Mouse (Mus musculus) cerebellum, adult 11-12 months (tissue): Measurements from ENCODE around the gene Mybphl.

Experiments
- DNase-seq: peaks from one replicate; pipeline ENCODE4 v3.0.0; 2022

Gene Mybphl

DNA sequence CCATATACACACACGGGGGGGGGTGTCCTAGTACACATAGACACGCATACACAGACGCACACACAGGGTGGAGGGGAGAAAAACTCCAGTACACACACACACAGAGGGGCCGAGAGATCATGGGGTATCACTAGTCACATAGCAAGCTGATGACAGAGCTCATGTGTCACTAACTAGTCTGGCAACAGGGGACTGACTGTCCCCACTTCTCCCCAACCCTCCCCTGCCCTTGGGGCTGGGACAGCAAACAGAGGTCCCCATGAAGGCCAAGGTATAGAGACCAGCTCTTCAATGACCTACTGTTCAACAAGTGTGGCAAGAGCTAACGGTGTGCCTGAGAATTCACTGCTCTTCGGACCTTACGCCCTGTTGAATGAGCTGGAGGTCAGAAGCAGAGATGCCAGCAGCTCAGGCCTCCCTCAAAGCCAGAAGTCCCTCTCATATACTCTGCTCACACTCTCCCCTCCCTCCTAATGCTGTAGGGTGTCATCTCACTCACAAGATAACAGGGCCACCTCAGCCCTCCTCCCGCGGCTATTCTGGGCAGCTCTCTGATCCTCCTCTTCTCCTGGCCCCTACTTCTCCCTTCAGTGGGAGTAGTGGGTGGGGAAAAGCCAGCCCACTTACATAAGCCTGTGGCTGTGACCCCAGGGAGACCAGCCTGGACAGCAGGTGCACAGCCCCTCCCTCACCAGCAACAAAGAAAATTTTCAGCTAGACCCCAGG lies at the start of gene Mybphl:
Gene Mybphl (plus strand): TSS at position 642 of the 726 bp plus-strand sequence.
- DNase-seq = no peak

- DNase-seq = no peak
These were observed 46.2 kb upstream of the Mybphl start for GRCm38 (mm10) chr3:108318517-108318916.

DNA sequence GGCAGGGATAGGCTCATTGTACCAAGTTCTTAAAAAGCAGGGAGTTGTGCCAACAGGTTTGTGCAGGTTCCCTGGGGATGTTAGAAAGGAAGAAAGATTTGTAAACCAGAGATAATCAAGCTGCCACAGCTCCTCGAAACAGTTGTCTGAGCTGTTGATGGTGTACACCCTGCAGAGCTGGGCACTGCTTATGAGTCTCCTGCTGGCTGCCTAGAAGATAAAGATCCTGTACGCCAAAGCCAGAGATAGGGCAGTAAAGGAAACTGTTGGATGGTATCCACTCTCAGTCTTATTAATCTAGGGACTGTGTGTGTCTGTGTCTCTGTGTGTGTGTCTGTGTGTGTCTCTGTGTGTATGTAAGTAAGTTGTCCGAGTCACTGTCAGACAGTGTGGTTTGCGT lies 43.0 kb upstream of the Mybphl start:
- DNase-seq = no peak

DNA sequence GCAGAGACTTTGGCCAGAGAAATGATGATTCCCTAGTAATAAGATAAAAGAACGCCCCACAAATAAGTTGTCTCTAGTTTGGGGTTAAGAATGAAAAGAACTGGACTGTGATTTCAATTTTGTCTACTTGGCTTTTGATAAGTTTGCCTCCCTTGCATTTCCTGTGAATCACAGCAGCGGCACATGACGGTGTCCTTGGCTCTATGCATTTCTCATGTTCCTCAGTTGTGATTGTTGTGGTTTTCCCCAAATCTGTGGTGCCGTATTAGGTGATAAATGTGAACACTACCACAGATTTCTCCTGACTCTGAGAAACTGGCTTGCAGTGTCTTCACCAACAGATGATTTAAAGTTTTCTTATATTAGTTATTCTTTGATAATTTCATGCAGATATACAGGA lies 42.6 kb upstream of the Mybphl start:
- no peak for DNase-seq

- no peak for DNase-seq
These were observed 41.7 kb upstream of the Mybphl start for GRCm38 (mm10) chr3:108322962-108323361.

- DNase-seq = no peak
These were observed 39.9 kb upstream of the Mybphl start for GRCm38 (mm10) chr3:108324837-108325236.

GRCm38 (mm10) chr3:108325521-108325920 lies 39.2 kb upstream of the Mybphl start:
- DNase-seq = no peak

- DNase-seq = no peak
These were observed 37.4 kb upstream of the Mybphl start for GRCm38 (mm10) chr3:108327275-108327674.

- no peak for DNase-seq
These were observed 36.8 kb upstream of the Mybphl start for GRCm38 (mm10) chr3:108327916-108328315.

- DNase-seq = peak; percentile 12
These were observed 36.3 kb upstream of the Mybphl start for GRCm38 (mm10) chr3:108328441-108328841.

GRCm38 (mm10) chr3:108330812-108331211 lies 33.9 kb upstream of the Mybphl start:
- DNase-seq = no peak

DNA sequence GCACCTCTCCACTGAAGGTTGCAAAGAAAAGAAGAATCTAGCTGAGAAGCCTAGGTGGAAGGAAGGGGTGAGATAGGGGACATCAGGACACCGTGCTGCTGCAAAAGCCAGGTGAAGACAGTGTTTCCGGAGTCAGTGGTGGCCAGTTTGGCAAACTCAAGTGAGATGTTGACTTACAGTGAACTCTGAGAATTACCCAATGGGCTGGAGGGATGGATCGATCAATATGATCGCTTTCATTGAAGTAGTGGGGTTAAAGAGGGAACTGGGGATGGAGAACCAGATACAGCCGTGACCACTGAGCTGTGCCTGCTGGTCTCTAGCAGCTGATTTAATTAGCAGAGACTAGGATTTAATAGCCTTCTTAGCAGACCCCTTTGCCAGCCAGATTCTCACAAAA lies 27.8 kb upstream of the Mybphl start:
- DNase-seq = no peak

GRCm38 (mm10) chr3:108341040-108341439 lies 23.7 kb upstream of the Mybphl start:
- no peak for DNase-seq

GRCm38 (mm10) chr3:108342185-108342584 lies 22.5 kb upstream of the Mybphl start:
- no peak for DNase-seq

DNA sequence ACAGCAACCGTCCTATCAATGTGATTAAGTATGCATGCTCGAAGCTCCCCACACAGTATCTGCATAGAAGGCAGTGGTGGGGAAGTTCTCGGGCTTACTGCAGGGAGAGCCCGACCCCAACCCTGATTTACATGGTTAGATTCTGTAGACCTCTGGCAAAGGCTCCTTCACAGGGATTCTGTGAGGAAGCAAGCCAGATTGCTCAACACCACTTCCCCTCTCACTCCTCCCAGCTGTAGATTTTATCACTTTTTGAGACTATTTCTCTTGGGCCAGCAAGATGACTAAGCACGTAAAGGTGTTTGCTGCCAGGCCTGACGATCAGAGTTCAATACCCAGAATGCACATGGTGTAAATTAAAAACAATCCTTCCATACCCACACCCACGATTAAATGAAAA lies 18.9 kb upstream of the Mybphl start:
- DNase-seq = no peak

DNA sequence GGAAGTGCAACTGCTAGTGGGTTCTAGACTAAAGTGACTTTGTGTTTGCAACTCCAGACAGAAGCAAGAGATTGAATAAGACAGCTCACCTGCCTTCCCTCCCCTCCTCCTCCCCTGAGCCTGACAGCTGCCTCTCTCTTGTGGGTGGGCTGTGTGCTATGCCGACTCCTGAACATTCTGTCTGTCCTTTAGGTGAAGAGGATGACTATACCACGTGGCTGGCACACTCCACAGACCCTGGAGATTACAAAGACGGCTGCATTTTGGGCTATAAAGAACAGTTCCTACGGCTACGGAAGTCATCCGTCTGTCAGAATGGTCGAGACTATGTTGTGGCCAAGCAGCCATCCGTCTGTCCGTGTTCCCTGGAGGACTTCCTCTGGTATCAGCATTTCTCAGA lies 16.3 kb upstream of the Mybphl start:
- DNase-seq = no peak

DNA sequence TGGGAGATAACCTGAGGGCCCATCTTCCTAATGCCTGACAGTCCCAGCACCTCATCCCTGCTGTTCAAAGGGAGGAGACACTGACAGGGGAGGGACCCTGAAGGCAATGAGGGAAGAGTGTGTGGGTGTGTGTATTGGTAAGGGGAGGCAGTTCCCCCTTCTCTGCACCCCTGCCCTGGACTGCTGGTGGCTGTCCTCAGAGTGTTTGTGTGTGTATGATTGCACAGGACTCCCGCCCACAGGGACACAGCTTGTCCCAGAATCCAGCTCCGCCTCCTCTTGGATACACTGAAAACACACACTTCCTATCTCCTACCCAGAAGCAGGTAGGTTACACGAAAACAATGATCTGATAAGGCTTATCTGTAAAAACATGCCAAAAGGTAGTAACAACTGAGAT lies 9.5 kb upstream of the Mybphl start:
- DNase-seq = no peak

- DNase-seq = no peak
These were observed 7.7 kb upstream of the Mybphl start for GRCm38 (mm10) chr3:108357051-108357450.

- DNase-seq = peak; percentile 17
These were observed 6.3 kb upstream of the Mybphl start for GRCm38 (mm10) chr3:108358445-108358844.

DNA sequence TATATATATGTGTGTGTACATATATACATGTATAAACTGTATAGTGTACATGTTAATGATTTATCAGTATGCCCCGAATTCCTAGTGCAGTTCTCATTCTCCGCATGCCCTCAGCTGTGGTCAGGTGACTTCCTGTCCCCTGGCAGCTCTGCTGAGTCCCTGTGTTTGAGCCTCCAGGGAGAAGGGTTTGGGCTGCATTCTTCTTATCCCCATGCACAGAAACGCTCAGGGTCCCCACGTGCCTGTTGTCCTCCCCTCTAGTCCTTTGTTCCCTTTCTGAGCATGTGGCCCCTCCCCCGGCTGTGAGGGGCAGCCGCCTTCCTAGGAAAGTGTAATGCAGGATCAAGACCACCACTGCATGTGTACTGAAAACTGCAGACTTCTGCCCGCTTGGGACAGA lies 3.8 kb upstream of the Mybphl start:
- no peak for DNase-seq

DNA sequence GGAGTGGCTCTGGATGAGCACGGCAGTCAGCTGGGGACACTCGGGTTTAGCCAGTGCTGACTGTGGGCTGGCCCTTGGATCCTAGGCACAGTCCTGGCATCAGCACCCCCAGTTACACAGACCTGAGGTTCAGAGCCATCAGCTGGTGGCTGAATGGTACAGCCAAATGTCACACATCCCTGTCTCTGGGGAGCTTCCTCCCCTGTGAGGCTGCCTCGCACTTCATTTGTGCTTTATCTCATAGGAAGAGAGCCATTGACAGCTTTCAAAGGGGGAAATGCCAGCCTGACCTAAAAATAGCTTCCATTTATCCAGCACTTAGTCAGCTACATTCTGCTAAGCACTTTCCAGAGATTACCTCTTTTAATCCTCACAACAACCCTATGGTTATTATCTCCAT lies 1.1 kb upstream of the Mybphl start:
- no peak for DNase-seq

DNA sequence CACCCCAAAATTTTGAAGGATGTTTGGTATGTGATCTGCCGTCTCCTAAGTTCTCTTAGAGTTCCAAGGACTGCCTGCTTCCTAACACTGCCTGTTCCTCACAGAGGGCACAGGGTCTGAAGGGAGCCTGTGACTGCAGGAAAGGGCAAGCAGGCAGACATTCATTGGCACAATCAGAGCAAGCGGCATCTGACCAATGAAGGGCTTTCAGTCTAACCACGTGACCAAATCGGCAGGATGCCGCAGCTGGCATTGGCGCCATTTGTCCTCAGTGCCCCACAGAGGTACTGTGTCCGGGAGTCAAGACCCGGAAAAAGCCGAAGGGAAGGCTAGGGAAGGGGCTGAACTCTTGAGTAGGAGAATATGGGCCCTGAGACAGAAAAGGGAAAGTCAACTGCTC lies 2.5 kb downstream of the Mybphl start:
- peak; percentile 32 for DNase-seq

DNA sequence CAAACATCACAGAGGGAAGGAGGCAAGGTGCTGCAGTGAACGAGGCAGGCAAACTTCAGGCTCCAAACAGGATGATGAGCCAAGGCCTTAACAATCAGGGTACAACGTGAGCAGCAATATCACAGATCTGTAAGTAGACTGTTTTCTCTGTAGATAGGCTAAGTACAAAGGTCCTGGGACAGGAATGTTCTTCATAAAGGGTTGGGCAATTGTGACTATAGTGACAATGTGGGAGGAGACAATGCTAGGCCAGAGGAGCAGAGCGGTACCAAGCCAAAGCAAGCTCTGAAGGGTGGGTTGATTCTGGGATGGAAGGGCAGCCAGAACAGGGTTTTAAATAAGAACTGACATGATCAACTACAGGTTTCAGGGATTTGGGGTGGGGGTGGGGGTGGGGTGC lies 3.1 kb downstream of the Mybphl start:
- no peak for DNase-seq

DNA sequence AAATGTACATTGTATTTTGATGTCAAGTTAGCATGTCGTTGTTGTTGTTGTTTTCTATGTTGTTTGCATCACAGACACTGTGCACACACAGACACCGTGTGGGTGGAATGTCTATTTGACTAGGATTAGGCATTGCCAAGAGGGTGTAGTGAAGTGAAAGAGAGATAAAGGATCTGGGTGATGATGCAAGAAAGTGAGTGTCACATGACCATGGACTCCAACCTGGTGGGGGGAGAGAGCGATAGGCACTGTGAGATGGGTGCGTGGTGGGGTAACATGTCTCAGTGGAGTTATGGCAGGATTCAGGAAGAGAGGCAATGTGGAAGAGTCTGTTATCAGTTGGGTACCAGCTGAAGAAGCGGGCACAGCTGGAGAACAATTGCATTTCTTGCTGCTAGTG lies 4.0 kb downstream of the Mybphl start:
- no peak for DNase-seq

DNA sequence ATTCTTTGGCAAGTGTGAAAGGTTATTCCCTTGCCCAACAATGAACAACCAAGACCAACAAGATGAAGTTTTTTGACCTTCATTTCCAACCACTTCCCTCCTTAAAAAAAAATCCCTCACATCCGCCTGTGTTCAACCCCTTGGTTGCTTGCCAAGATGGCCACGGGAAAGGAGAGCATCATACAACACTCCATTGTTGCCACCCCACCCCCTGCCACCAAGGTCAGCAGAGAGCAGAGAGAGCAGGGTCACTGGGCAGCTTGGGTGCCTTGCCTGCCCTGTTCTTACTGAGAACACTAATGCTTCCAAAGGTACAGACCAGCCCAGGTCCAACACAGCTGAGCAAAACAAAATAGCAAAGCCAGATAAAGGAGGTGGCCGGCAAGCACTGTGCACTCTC lies 7.6 kb downstream of the Mybphl start:
- no peak for DNase-seq
